Comparison of ENCODE assay signal across 26 mouse cellular contexts in the genomic region with DNA sequence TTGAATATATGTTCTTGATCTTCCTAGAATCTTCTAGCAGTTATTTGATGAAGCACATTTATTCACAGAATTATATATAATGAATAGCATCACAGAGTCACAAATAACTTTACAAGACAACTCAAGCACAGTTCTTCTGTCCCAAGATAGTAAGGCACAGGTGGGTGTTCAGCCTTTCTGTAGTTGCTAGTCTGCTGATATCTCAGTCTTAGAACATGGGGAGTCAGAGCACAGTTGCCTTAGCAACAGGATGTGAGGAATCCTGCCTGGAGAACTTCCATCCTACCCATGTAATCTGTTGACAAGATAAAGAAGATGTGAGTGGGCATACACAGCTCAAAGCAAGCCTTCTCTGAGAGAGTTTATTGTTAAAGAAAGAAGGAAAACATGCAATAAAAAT.
DNase-seq lines count a peak whose midpoint lies in the region.
"Had no signal": no experiment of that assay in that cellular context is flagged by ENCODE, and none has a peak within 500 bp of the region (broad histone marks: within the 10 kb centered on the region; RNA-seq: fewer than 3 reads in every experiment).

No protein-coding gene starts in this region.

- no peaks in the 10 kb centered on the region for H3K27me3 ChIP-seq in hindbrain, embryonic 10.5 days (ENCODE audit: insufficient read depth, poor library complexity, severe bottlenecking)
- H3K27me3 ChIP-seq: CH12.LX; forebrain, embryonic 13.5 days; heart, embryonic 15.5 days; hindbrain, embryonic 12.5 days; intestine, embryonic 15.5 days; limb, embryonic 12.5 days; liver, embryonic 15.5 days had no signal

- peak; percentile 32 for DNase-seq in R1 (ENCODE audit: low read depth, low spot score)
- DNase-seq in brain, adult 2 months (ENCODE audit: low read depth, low spot score), result peak; percentile 88
- DNase-seq in left cerebral cortex, postnatal 14 days (ENCODE audit: low spot score in 2 of 2), result peak; percentile 19 to 28
- peak; percentile 31 to 53 for DNase-seq in right cerebral cortex, postnatal 36 days (ENCODE audit: low spot score in 2 of 2)
- DNase-seq in hindbrain, embryonic 10.5 days (ENCODE audit: low spot score), result no peak
- DNase-seq in ovary, postnatal 36 days (ENCODE audit: low spot score), result no peak
- DNase-seq: adrenal gland, adult 8-10 months; cerebellum, adult 9-10 months; cerebellum, postnatal 36 days; gastrocnemius, postnatal 25 days; heart, adult 11 months; kidney, adult 8-10 months; kidney, postnatal 10 days; layer of hippocampus, adult 9-11 months; lung, embryonic 14.5 days; lung, postnatal 14 days; midbrain, embryonic 14.5 days had no signal

- no peak overlapping the region for H3K27ac ChIP-seq in hindbrain, embryonic 10.5 days
- H3K27ac ChIP-seq: forebrain, embryonic 13.5 days; heart, embryonic 10.5 days; heart, embryonic 15.5 days; hindbrain, embryonic 12.5 days; hindbrain, postnatal 0 days; intestine, embryonic 15.5 days; limb, embryonic 12.5 days; liver, embryonic 15.5 days had no signal

- H3K4me1 ChIP-seq in hindbrain, embryonic 10.5 days (replicated peaks), result no peaks in the 10 kb centered on the region
- H3K4me1 ChIP-seq: forebrain, embryonic 13.5 days; heart, embryonic 10.5 days; heart, embryonic 15.5 days; hindbrain, embryonic 12.5 days; intestine, embryonic 15.5 days; limb, embryonic 12.5 days; liver, embryonic 15.5 days had no signal

- no peaks in the 10 kb centered on the region for H3K36me3 ChIP-seq in hindbrain, embryonic 10.5 days
- H3K36me3 ChIP-seq: heart, embryonic 10.5 days; heart, embryonic 15.5 days; hindbrain, embryonic 12.5 days; intestine, embryonic 15.5 days; limb, embryonic 12.5 days; liver, embryonic 15.5 days had no signal

- H3K4me3 ChIP-seq in hindbrain, embryonic 10.5 days, result no peak overlapping the region
- H3K4me3 ChIP-seq: forebrain, embryonic 13.5 days; heart, embryonic 10.5 days; heart, embryonic 15.5 days; hindbrain, embryonic 12.5 days; intestine, embryonic 15.5 days; limb, embryonic 12.5 days; liver, embryonic 15.5 days had no signal

- no peaks in the 10 kb centered on the region for H3K9me3 ChIP-seq in hindbrain, embryonic 10.5 days
- H3K9me3 ChIP-seq: forebrain, embryonic 13.5 days; heart, embryonic 10.5 days; heart, embryonic 15.5 days; hindbrain, embryonic 12.5 days; intestine, embryonic 15.5 days; limb, embryonic 12.5 days; liver, embryonic 15.5 days had no signal

- intact Hi-C loops in left cerebral cortex, postnatal 14 days (cut with DNase I), result no loop called here

Comparison
In these comparisons a context has a peak if more than half of its experiments do, and no peak if none do; other contexts are left out.
1. DNase-seq: peak in R1 (single experiment), brain, adult 2 months (single experiment), left cerebral cortex, postnatal 14 days (2 of 2) and right cerebral cortex, postnatal 36 days (2 of 2); none in hindbrain, embryonic 10.5 days (single experiment) and ovary, postnatal 36 days (single experiment).